Mouse (Mus musculus) MEL (cell line): ENCODE measurements around the gene Gigyf1. TPM values are rescaled to one million over a fixed set of nuclear protein-coding genes. Genes with fewer than 3 reads are reported as not detected.
A peak's percentile ranks its signal among the peaks of the same experiment; 100 is the strongest.

Experiments
- DNase-seq: peaks from one replicate; pipeline ENCODE4 v3.0.0; 2011; ENCODE audit warnings: low read depth, low spot score
- H3K27ac ChIP-seq: 2 replicates; pipeline ENCODE4 v1.5.1; 2012; ENCODE audit warnings: low read depth, mild to moderate bottlenecking, control low read depth, low read length, moderate library complexity; ENCODE audit not compliant: control insufficient read depth
- H3K27me3 ChIP-seq, 2 experiments: fragments of 150-350 bp in 1 of 2; sonication (generic) in 1 of 2; 2 replicates each; pipeline ENCODE4 v1.6.1; 2012; ENCODE audit warnings: low read length in 2 of 2, mild to moderate bottlenecking in 2 of 2, improper control_type of control experiment in 1 of 2, moderate library complexity in 1 of 2; ENCODE audit not compliant: insufficient read depth in 2 of 2, control insufficient read depth in 1 of 2
- H3K36me3 ChIP-seq, 2 experiments: 2 replicates each; pipeline ENCODE4 v1.6.1; 2012 to 2014; ENCODE audit warnings: low read length in 2 of 2, improper control_type of control experiment in 1 of 2, inconsistent platforms in 1 of 2, mild to moderate bottlenecking in 1 of 2; ENCODE audit not compliant: insufficient read depth in 2 of 2, control insufficient read depth in 1 of 2
- H3K4me1 ChIP-seq, 2 experiments: fragments of 150-350 bp in 1 of 2; sonication (generic) in 1 of 2; 2 replicates each; pipeline ENCODE4 v1.6.1; 2012; ENCODE audit warnings: low read length in 2 of 2, improper control_type of control experiment in 1 of 2, mild to moderate bottlenecking in 1 of 2; ENCODE audit not compliant: insufficient read depth in 2 of 2, control insufficient read depth in 1 of 2
- H3K4me3 ChIP-seq, 2 experiments: fragments of 150-350 bp in 1 of 2; sonication (generic) in 1 of 2; 2 replicates each; pipeline ENCODE4 v1.5.1; 2012; ENCODE audit warnings: low read depth in 2 of 2, low read length in 2 of 2, mild to moderate bottlenecking in 2 of 2, moderate library complexity in 2 of 2, control low read depth in 1 of 2, improper control_type of control experiment in 1 of 2; ENCODE audit not compliant: control insufficient read depth in 1 of 2, insufficient read depth in 1 of 2
- H3K79me2 ChIP-seq: 2 replicates; pipeline ENCODE4 v1.6.1; 2012; ENCODE audit warnings: mild to moderate bottlenecking, low read length, moderate library complexity; ENCODE audit not compliant: control insufficient read depth, poor library complexity, insufficient read depth
- H3K9ac ChIP-seq: 2 replicates; pipeline ENCODE4 v1.6.1; 2012; ENCODE audit warnings: low read depth, mild to moderate bottlenecking, control low read depth, low read length, moderate library complexity; ENCODE audit not compliant: control insufficient read depth, poor library complexity, severe bottlenecking
- H3K9me3 ChIP-seq: fragments of 150-350 bp; sonication (generic); replicated peaks from 2 replicates; pipeline ENCODE4 v1.6.1; 2012; ENCODE audit warnings: mild to moderate bottlenecking, low read length, improper control_type of control experiment, moderate library complexity; ENCODE audit not compliant: insufficient read depth
- BHLHE40 ChIP-seq: IDR thresholded peaks from 2 replicates; pipeline ENCODE4 v1.6.1; 2012; ENCODE audit warnings: low read depth, mild to moderate bottlenecking, inconsistent platforms, low read length, improper control_type of control experiment, borderline replicate concordance
- CTCF ChIP-seq, 3 experiments: IDR thresholded peaks in 2 of 3; conservative IDR thresholded peaks in 1 of 3; 2 replicates each; pipeline ENCODE4 v1.5.1; 2011 to 2012; ENCODE audit warnings: low read length in 3 of 3, low read depth in 2 of 3, mild to moderate bottlenecking in 2 of 3, improper control_type of control experiment in 1 of 3, inconsistent platforms in 1 of 3, mixed read lengths in 1 of 3, moderate library complexity in 1 of 3; ENCODE audit not compliant: control insufficient read depth in 1 of 3, insufficient read depth in 1 of 3, poor library complexity in 1 of 3, severe bottlenecking in 1 of 3
- EP300 ChIP-seq, 2 experiments: IDR thresholded peaks; 2 replicates each; pipeline ENCODE4 v1.6.1; 2011; ENCODE audit warnings: improper control_type of control experiment in 2 of 2, low read length in 2 of 2, low read depth in 1 of 2, mild to moderate bottlenecking in 1 of 2
- ETS1 ChIP-seq: IDR thresholded peaks from 2 replicates; pipeline ENCODE4 v1.6.1; 2012; ENCODE audit warnings: low read depth, mild to moderate bottlenecking, inconsistent platforms, low read length, improper control_type of control experiment, moderate library complexity
- GABPA ChIP-seq: IDR thresholded peaks from 2 replicates; pipeline ENCODE4 v1.6.1; 2012; ENCODE audit warnings: low read depth, mild to moderate bottlenecking, inconsistent platforms, low read length, improper control_type of control experiment, moderate library complexity
- GATA1 ChIP-seq: IDR thresholded peaks from 2 replicates; pipeline ENCODE4 v1.6.1; 2011; ENCODE audit warnings: low read depth, low read length, improper control_type of control experiment
- HCFC1 ChIP-seq: IDR thresholded peaks from 2 replicates; pipeline ENCODE4 v1.6.1; 2012; ENCODE audit warnings: low read depth, mild to moderate bottlenecking, inconsistent platforms, low read length, improper control_type of control experiment, moderate library complexity
- KAT2A ChIP-seq: conservative IDR thresholded peaks from 2 replicates; pipeline ENCODE4 v1.6.1; 2012; ENCODE audit warnings: low read depth, low read length, improper control_type of control experiment, inconsistent platforms
- MAFK ChIP-seq: IDR thresholded peaks from 2 replicates; pipeline ENCODE4 v1.6.1; 2011; ENCODE audit warnings: low read depth, mild to moderate bottlenecking, low read length, improper control_type of control experiment, borderline replicate concordance
- MAX ChIP-seq: IDR thresholded peaks from 2 replicates; pipeline ENCODE4 v1.6.1; 2011; ENCODE audit warnings: low read length, improper control_type of control experiment
- MEF2A ChIP-seq: IDR thresholded peaks from 2 replicates; pipeline ENCODE4 v1.6.1; 2014; ENCODE audit warnings: low read depth, mild to moderate bottlenecking, inconsistent platforms, low read length, improper control_type of control experiment; ENCODE audit not compliant: poor library complexity, insufficient replicate concordance, severe bottlenecking; ENCODE audit errors: extremely low read depth
- MXI1 ChIP-seq: IDR thresholded peaks from 2 replicates; pipeline ENCODE4 v1.6.1; 2011; ENCODE audit warnings: mild to moderate bottlenecking, low read depth, low read length, improper control_type of control experiment
- MYB ChIP-seq: IDR thresholded peaks from 2 replicates; pipeline ENCODE4 v1.6.1; 2011; ENCODE audit warnings: mild to moderate bottlenecking, low read depth, low read length, improper control_type of control experiment
- SMC3 ChIP-seq: IDR thresholded peaks from 2 replicates; pipeline ENCODE4 v1.6.1; 2011; ENCODE audit warnings: low read depth, low read length, improper control_type of control experiment
- TCF12 ChIP-seq: IDR thresholded peaks from 2 replicates; pipeline ENCODE4 v1.6.1; 2014; ENCODE audit warnings: low read depth, mild to moderate bottlenecking, inconsistent platforms, low read length, improper control_type of control experiment, moderate library complexity
- USF1 ChIP-seq: IDR thresholded peaks from 2 replicates; pipeline ENCODE4 v1.6.1; 2014; ENCODE audit warnings: low read depth, mild to moderate bottlenecking, inconsistent platforms, low read length, improper control_type of control experiment, moderate library complexity
- ZC3H11A ChIP-seq: IDR thresholded peaks from 2 replicates; pipeline ENCODE4 v1.6.1; 2012; ENCODE audit warnings: low read depth, mild to moderate bottlenecking, inconsistent platforms, low read length, improper control_type of control experiment
- ZKSCAN1 ChIP-seq: IDR thresholded peaks from 2 replicates; pipeline ENCODE4 v1.6.1; 2012; ENCODE audit warnings: low read depth, mild to moderate bottlenecking, inconsistent platforms, low read length, improper control_type of control experiment, moderate library complexity
- polyA plus RNA-seq, 2 experiments: library from polyadenylated mRNA; stranded (reverse) in 1 of 2; unstranded in 1 of 2; fragments of >175 nt in 1 of 2; fragments of >200 nt in 1 of 2; gene quantifications; 2 replicates each; pipeline versions ENCODE4 v1.2.1 to v1.2.4; 2012; ENCODE audit warnings: low replicate concordance in 2 of 2, low read depth in 1 of 2; ENCODE audit not compliant: insufficient read length in 2 of 2, insufficient read depth in 1 of 2, missing spikeins in 1 of 2
- total RNA-seq: library from RNA; depleted of rRNA; stranded (reverse); fragments of 300-350 nt; gene quantifications from 2 replicates; pipeline ENCODE4 v1.2.3, GENCODE M21; 2012; rRNA removed

The Gigyf1 gene
- total and polyA plus RNA-seq, 3 experiments: 5.1 to 24.6 TPM; not detected in 1

DNA sequence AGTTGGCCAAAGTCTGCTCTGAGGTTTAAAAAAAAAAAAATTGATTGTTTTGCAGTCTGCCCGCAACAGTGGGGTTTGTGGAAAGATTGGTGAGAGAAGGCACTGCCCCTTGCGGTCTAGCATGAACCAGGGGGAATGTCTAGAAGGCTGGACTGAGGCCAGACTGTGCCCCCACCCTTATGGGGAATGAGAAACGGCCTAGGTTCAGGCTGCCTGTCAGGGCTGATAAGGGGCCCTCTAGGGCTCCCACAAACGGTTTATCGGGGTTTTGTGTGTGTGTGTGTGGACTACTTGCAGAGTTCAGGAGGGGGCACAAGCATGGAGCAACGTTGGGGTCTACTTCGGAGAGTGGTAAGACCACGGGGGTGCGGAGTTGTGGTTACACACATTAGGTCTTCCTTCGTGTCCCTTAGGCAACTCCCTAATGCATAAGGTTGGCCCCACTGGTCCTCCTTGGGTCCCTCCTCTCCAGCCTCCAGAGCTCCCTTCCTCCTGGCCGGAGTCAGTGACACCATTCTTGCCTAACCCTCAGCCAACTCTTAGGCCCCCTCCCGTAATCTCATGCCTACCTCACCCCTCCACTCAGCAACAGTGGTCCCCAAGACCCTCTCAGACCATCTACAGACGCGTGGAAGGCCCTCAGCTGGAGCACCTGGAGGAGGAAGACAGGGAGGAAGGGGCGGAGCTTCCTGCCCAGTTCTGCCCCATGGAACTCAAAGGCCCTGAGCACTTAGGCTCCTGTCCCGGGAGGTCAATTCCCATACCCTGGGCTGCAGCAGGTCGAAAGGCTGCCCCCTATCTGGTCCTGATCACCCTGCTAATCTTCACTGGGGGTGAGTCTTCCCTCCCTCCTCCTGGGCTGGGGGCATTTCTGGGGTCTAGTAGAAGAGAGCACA, 52.6 kb downstream of the Gigyf1 start (continued):
- TF ChIP-seq KAT2A: peak; percentile 27; the same call in 1 of the 2 replicates
- peak; percentile 54 for TF ChIP-seq MAX
- TF ChIP-seq GABPA: no peak
- peak; percentile 63 for TF ChIP-seq HCFC1
- TF ChIP-seq CTCF (IDR thresholded peaks at IDR 0.05 in 2 of 3, conservative IDR thresholded peaks at IDR 0.05 in 1 of 3; ENCODE audit: control insufficient read depth in 1 of 3, insufficient read depth in 1 of 3, low read depth in 2 of 3, low read length in 3 of 3, poor library complexity in 1 of 3, severe bottlenecking in 1 of 3): no peak; a peak in 1 of 6 replicates
- TF ChIP-seq ZKSCAN1: no peak; the same call in 1 of the 2 replicates
- TF ChIP-seq ZC3H11A: no peak
- no peak for TF ChIP-seq SMC3

DNA sequence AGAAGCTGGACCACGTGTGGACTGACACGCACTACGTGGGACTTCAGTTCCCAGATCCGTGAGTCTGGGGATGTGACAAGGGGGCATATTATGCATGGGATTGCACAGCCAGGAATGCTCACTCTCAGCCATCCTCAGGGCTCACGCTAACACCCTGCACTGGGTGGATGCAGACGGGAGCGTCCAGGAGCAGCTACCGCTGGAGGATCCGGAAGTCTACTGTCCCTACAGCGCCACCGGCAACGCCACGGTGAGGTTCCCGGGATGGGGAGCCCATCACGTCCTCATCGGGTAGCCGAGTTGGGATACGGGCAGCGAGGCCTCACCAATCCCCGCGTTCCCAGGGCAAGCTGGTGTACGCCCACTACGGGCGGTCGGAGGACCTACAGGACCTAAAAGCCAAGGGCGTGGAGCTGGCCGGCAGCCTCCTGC, 56.1 kb downstream of the Gigyf1 start:
- Histone ChIP-seq H3K4me1 (peaks cover 0 to 16% of the 10 kb centered on the region in 2 experiments; a peak in 2 of 4 replicates), H3K9me3 (no peaks in the 10 kb centered on the region), H3K79me2 (peaks cover 27% of the 10 kb centered on the region), H3K4me3 (no peak overlapping the region), H3K9ac (no peak overlapping the region), H3K27ac (no peak overlapping the region), H3K36me3 (peaks cover 11% of the 10 kb centered on the region in 2 experiments), H3K27me3 (no peaks in the 10 kb centered on the region)
- no peak for DNase-seq
- TF ChIP-seq EP300 (IDR thresholded peaks at IDR 0.05; ENCODE audit: low read depth in 1 of 2, low read length in 2 of 2): no peak
- no peak for TF ChIP-seq MEF2A
- TF ChIP-seq MAFK: no peak
- no peak for TF ChIP-seq ETS1
- no peak for TF ChIP-seq USF1
- TF ChIP-seq MYB: no peak
- TF ChIP-seq BHLHE40: no peak
- no peak for TF ChIP-seq ZC3H11A
- no peak for TF ChIP-seq MXI1
- no peak for TF ChIP-seq CTCF (IDR thresholded peaks at IDR 0.05 in 2 of 3, conservative IDR thresholded peaks at IDR 0.05 in 1 of 3; ENCODE audit: control insufficient read depth in 1 of 3, insufficient read depth in 1 of 3, low read depth in 2 of 3, low read length in 3 of 3, poor library complexity in 1 of 3, severe bottlenecking in 1 of 3)
- TF ChIP-seq ZKSCAN1: no peak
- TF ChIP-seq TCF12: no peak
- no peak for TF ChIP-seq GATA1

Other genes starting within 250 kb of the Gigyf1 start
- gene Ache, start 231.0 kb upstream of the Gigyf1 start, total RNA-seq: 3.4 and 7.0 TPM in 2 replicates
- gene Ache, start 231.0 kb upstream of the Gigyf1 start, polyA plus RNA-seq: 10 to 100 TPM in 1 of 2 experiments, not detected in 1; 16.8 TPM
- gene Ufsp1, start 223.9 kb upstream of the Gigyf1 start, total RNA-seq: 4.7 and 6.9 TPM in 2 replicates
- gene Ufsp1, start 223.9 kb upstream of the Gigyf1 start, polyA plus RNA-seq: 10 to 100 TPM in 1 of 2 experiments, not detected in 1; 16.1 TPM
- gene Srrt, start 210.9 kb upstream of the Gigyf1 start, total RNA-seq: 235 and 291 TPM in 2 replicates
- gene Srrt, start 210.9 kb upstream of the Gigyf1 start, polyA plus RNA-seq: 100 to 1,000 TPM in 1 of 2 experiments, not detected in 1; 454 TPM
- gene Trip6, start 204.1 kb upstream of the Gigyf1 start, total RNA-seq: 0.46 and 0.58 TPM in 2 replicates
- 1 to 10 TPM in 1 of 2 experiments, not detected in 1; 2.1 TPM for gene Trip6, start 204.1 kb upstream of the Gigyf1 start, polyA plus RNA-seq
- 7.1 and 8.8 TPM in 2 replicates for gene Slc12a9, start 185.0 kb upstream of the Gigyf1 start, total RNA-seq
- gene Slc12a9, start 185.0 kb upstream of the Gigyf1 start, polyA plus RNA-seq: 10 to 100 TPM in 1 of 2 experiments, not detected in 1; 12.1 TPM
- gene Ephb4, start 168.4 kb upstream of the Gigyf1 start, total RNA-seq: 0.07 and 0.12 TPM in 2 replicates
- under 1 TPM in 1 of 2 experiments, not detected in 1; 0.08 TPM for gene Ephb4, start 168.4 kb upstream of the Gigyf1 start, polyA plus RNA-seq
- gene Zan, start 41.5 kb upstream of the Gigyf1 start, total RNA-seq: 0.10 TPM in 1 of 2 replicates, not detected in the other
- gene Zan, start 41.5 kb upstream of the Gigyf1 start, polyA plus RNA-seq: under 1 TPM in 1 of 2 experiments, not detected in 1; 0.15 TPM
- gene Pop7, start 16.0 kb upstream of the Gigyf1 start, total RNA-seq: 73.8 and 79.8 TPM in 2 replicates
- gene Pop7, start 16.0 kb upstream of the Gigyf1 start, polyA plus RNA-seq: 10 to 100 TPM in 1 of 2 experiments, not detected in 1; 61.1 TPM
- gene Epo, start 14.7 kb downstream of the Gigyf1 start, total RNA-seq: not detected in 2 replicates
- not detected for gene Epo, start 14.7 kb downstream of the Gigyf1 start, polyA plus RNA-seq
- gene Gnb2, start 15.0 kb downstream of the Gigyf1 start, total RNA-seq: 531 and 548 TPM in 2 replicates
- gene Gnb2, start 15.0 kb downstream of the Gigyf1 start, polyA plus RNA-seq: 100 to 1,000 TPM in 1 of 2 experiments, not detected in 1; 550 TPM
- gene Actl6b, start 35.0 kb downstream of the Gigyf1 start, total RNA-seq: 0.15 TPM in 1 of 2 replicates, not detected in the other
- gene Actl6b, start 35.0 kb downstream of the Gigyf1 start, polyA plus RNA-seq: not detected
- gene Tfr2, start 51.3 kb downstream of the Gigyf1 start, total RNA-seq: 76.9 and 96.2 TPM in 2 replicates
- gene Tfr2, start 51.3 kb downstream of the Gigyf1 start, polyA plus RNA-seq: 100 to 1,000 TPM in 1 of 2 experiments, not detected in 1; 112 TPM
- gene Mospd3, start 82.5 kb downstream of the Gigyf1 start, total RNA-seq: 11.9 and 12.4 TPM in 2 replicates
- 100 to 1,000 TPM in 1 of 2 experiments, not detected in 1; 144 TPM for gene Mospd3, start 82.5 kb downstream of the Gigyf1 start, polyA plus RNA-seq
- 0.07 and 0.23 TPM in 2 replicates for gene Pcolce, start 95.2 kb downstream of the Gigyf1 start, total RNA-seq
- gene Pcolce, start 95.2 kb downstream of the Gigyf1 start, polyA plus RNA-seq: under 1 TPM in 1 of 2 experiments, not detected in 1; 0.77 TPM
- 0.13 and 0.42 TPM in 2 replicates for gene Fbxo24, start 110.5 kb downstream of the Gigyf1 start, total RNA-seq
- gene Fbxo24, start 110.5 kb downstream of the Gigyf1 start, polyA plus RNA-seq: under 1 TPM in 1 of 2 experiments, not detected in 1; 0.46 TPM
- 9.1 and 9.7 TPM in 2 replicates for gene Lrch4, start 110.6 kb downstream of the Gigyf1 start, total RNA-seq
- 100 to 1,000 TPM in 1 of 2 experiments, 10 to 100 TPM in 1; 47.0 to 239 TPM for gene Lrch4, start 110.6 kb downstream of the Gigyf1 start, polyA plus RNA-seq
- gene Gm20605, start 110.6 kb downstream of the Gigyf1 start, total RNA-seq: 2.4 and 2.5 TPM in 2 replicates
- gene Gm20605, start 110.6 kb downstream of the Gigyf1 start, polyA plus RNA-seq: 10 to 100 TPM in 1 of 2 experiments, not detected in 1; 12.7 TPM
- 1.9 and 3.0 TPM in 2 replicates for gene Sap25, start 122.8 kb downstream of the Gigyf1 start, total RNA-seq
- 10 to 100 TPM in 1 of 2 experiments, not detected in 1; 22.7 TPM for gene Sap25, start 122.8 kb downstream of the Gigyf1 start, polyA plus RNA-seq
- 0.10 TPM in 1 of 2 replicates, not detected in the other for gene Irs3, start 127.2 kb downstream of the Gigyf1 start, total RNA-seq
- gene Irs3, start 127.2 kb downstream of the Gigyf1 start, polyA plus RNA-seq: not detected
- 18.7 and 30.0 TPM in 2 replicates for gene Agfg2, start 166.2 kb downstream of the Gigyf1 start, total RNA-seq
- gene Agfg2, start 166.2 kb downstream of the Gigyf1 start, polyA plus RNA-seq: 10 to 100 TPM in 1 of 2 experiments, not detected in 1; 38.9 TPM
- gene Nyap1, start 223.1 kb downstream of the Gigyf1 start, total RNA-seq: 0.39 and 0.42 TPM in 2 replicates
- gene Nyap1, start 223.1 kb downstream of the Gigyf1 start, polyA plus RNA-seq: 1 to 10 TPM in 1 of 2 experiments, not detected in 1; 1.1 TPM
- gene Tsc22d4, start 227.2 kb downstream of the Gigyf1 start, total RNA-seq: 52.7 and 58.3 TPM in 2 replicates
- gene Tsc22d4, start 227.2 kb downstream of the Gigyf1 start, polyA plus RNA-seq: 100 to 1,000 TPM in 1 of 2 experiments, not detected in 1; 203 TPM